Mouse (Mus musculus) testis, postnatal 10 days (tissue): ENCODE data around the gene Vmn2r80.
A peak's percentile ranks its signal among the peaks of the same experiment; 100 is the strongest.
"Not testable (repeated sequence)": the region's sequence is repeated elsewhere in the genome, so short reads cannot be mapped to it uniquely, and the experiment has no call there.

Source experiments
- DNase-seq: peaks from one replicate; pipeline ENCODE4 v3.0.0; 2021; ENCODE audit warnings: low spot score

Vmn2r80 gene

GRCm38 (mm10) chr10:79148469-79148868 is at the start of gene Vmn2r80:
Gene Vmn2r80, plus strand, starts transcription at chr10:79148769.
- DNase-seq = not testable (repeated sequence)

GRCm38 (mm10) chr10:79106325-79107282 is 42.0 kb upstream of the Vmn2r80 start:
- DNase-seq = no peak

GRCm38 (mm10) chr10:79107531-79107930 is 41.0 kb upstream of the Vmn2r80 start:
- no peak for DNase-seq

GRCm38 (mm10) chr10:79109156-79109555 is 39.4 kb upstream of the Vmn2r80 start:
- DNase-seq = no peak

- DNase-seq = no peak
Observed at GRCm38 (mm10) chr10:79110482-79110881, 38.1 kb upstream of the Vmn2r80 start.

GRCm38 (mm10) chr10:79115085-79115484 is 33.5 kb upstream of the Vmn2r80 start:
- no peak for DNase-seq

GRCm38 (mm10) chr10:79116125-79116849 is 32.3 kb upstream of the Vmn2r80 start:
- DNase-seq = peak; percentile 73

- DNase-seq = no peak
Observed at GRCm38 (mm10) chr10:79151602-79152001, 3.0 kb downstream of the Vmn2r80 start.

- DNase-seq = not testable (repeated sequence)
Observed at GRCm38 (mm10) chr10:79199973-79200372, 51.4 kb downstream of the Vmn2r80 start.

- no peak for DNase-seq
Observed at GRCm38 (mm10) chr10:79220432-79220831, 71.9 kb downstream of the Vmn2r80 start.

- no peak for DNase-seq
Observed at GRCm38 (mm10) chr10:79221606-79222005, 73.0 kb downstream of the Vmn2r80 start.

- no peak for DNase-seq
Observed at GRCm38 (mm10) chr10:79222214-79222613, 73.6 kb downstream of the Vmn2r80 start.
